Mouse (Mus musculus): ENCODE measurements around the gene Kyat1. TPM values are rescaled to one million over a fixed set of nuclear protein-coding genes. Genes with fewer than 3 reads are reported as not detected.

The Kyat1 gene
- total and polyA plus RNA-seq, 2 experiments from 2014 or later = 14.7 to 22.6 TPM

DNA sequence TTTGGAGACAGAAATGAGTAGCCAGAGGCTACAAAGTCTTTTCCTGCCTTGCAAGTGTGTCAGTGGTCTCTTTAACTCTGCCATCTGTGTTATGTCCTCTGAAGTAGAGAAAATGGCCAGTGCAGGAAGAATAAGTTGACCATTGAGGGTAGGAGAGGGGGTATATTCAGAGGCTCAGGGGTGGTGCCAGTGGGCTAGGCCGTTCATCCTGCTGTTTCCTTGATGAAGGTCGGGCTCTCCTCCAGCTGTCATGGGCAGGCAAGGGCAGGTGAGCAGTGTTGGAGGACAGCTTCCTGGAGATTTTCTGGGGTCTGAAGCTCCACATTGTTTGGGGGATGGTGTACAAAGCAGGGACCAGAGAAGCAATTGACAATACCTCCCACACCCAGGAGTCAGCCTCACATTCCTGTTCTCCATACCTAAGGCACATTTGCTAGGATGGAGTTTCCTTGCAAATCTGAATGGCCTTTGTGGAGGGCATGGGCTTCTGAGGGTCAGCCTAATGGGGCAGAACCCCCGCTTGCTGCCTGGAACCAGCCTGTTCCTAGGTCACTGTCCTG, 33.3 kb upstream of the Kyat1 start:
- H3K27me3 ChIP-seq (ENCODE audit: insufficient read depth, low read length) = no peaks in the 10 kb centered on the region
- H3K4me2 ChIP-seq (ENCODE audit: low read depth) = peak overlapping the region; percentile 85
- H3K36me3 ChIP-seq (ENCODE audit: insufficient read depth) = peaks cover 38% of the 10 kb centered on the region
- H3K9me3 ChIP-seq (ENCODE audit: low read length) = no peaks in the 10 kb centered on the region
- peak overlapping the region; percentile 73 for H3K9ac ChIP-seq
- no peak for TF ChIP-seq CTCF (IDR thresholded peaks at IDR 0.05; ENCODE audit: low read depth)
- peak overlapping the region; percentile 96; the same call in 1 of the 2 replicates for H3K4me3 ChIP-seq (ENCODE audit: low read depth, low read length)
- ATAC-seq (no peak), DNase-seq (no peak)
- peaks cover 13% of the 10 kb centered on the region for H3K4me1 ChIP-seq (ENCODE audit: insufficient read depth)
- 79% methylated on average over 3 of the region's 3 CpGs for WGBS
- no peak overlapping the region for H3K27ac ChIP-seq (ENCODE audit: low read depth, low read length)

DNA sequence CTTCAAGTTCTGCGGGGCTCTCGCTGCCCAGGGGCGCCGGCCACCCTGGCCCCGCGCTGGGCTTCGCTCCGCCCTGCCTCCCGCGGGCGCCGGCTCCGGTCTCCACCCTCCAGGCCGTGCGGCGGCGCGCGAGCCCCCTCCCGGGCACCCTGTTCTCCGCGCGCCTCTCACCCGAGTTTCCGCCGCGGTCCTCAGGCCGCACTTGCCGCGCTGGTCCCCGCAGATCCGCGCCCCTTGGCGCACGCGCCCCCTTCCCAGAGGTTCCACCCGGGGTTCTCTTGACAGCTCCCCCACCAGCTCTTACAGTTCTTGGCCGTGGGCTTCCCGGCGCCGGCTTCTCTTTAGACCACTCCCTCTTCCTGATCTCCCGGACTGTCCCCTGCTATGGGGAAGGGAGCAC, 32.2 kb upstream of the Kyat1 start:
- WGBS = under 1% methylated on average over 40 of the region's 42 CpGs
- Histone ChIP-seq H3K4me3 (ENCODE audit: low read depth, low read length) (peak overlapping the region; percentile 96), H3K4me1 (ENCODE audit: insufficient read depth) (peaks cover 13% of the 10 kb centered on the region), H3K36me3 (ENCODE audit: insufficient read depth) (peaks cover 27% of the 10 kb centered on the region), H3K9me3 (ENCODE audit: low read length) (no peaks in the 10 kb centered on the region), H3K4me2 (ENCODE audit: low read depth) (peak overlapping the region; percentile 85), H3K9ac (peak overlapping the region; percentile 73), H3K27ac (ENCODE audit: low read depth, low read length) (peak overlapping the region; percentile 84), H3K27me3 (ENCODE audit: insufficient read depth, low read length) (no peaks in the 10 kb centered on the region)
- peak; percentile 69 for DNase-seq
- TF ChIP-seq CTCF (IDR thresholded peaks at IDR 0.05; ENCODE audit: low read depth) = no peak
- peak; percentile 82 for ATAC-seq

DNA sequence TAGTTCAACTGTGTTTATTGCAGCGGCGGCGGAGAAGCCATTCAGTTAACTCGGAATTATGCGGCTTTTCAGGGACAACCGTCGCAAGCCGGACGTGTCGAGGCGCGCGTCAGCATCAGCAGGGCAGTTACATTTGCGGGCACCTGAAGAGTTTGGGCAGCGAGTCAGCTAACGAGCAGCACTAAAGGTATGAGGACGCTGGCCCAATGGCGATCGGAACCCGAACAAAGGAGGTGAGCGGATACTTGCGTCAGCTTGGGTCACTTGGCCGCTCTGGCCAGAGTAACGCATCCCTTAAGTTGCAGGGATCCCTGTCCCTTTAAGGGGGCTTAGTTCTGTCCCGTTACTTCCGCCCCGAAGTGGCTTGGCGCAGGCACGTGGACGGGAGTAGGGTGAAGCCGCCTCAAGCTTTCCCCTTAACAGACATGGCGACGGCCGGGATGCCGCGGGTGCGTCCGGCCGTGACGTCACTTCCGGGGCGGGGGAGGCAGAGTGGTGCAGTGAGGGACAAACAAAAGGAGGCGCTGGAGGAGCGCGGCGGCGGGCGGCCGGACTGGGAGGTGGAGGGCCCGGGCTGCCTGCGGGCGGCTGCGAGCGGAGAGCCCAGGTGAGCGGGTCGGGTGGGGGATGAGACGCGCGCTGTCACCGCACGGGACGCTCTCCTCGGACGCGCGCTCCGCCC, 31.7 kb upstream of the Kyat1 start, which contains the start of gene Lrrc8a:
Gene Lrrc8a, plus strand, starts transcription at position 517 of the 682 bp plus-strand sequence.
- Histone ChIP-seq H3K4me1 (ENCODE audit: insufficient read depth) (peaks cover 13% of the 10 kb centered on the region), H3K4me2 (ENCODE audit: low read depth) (peak within 1 kb of the TSS; percentile 85), H3K9ac (peak within 1 kb of the TSS; percentile 73), H3K27ac (ENCODE audit: low read depth, low read length) (peak within 1 kb of the TSS; percentile 84), H3K4me3 (ENCODE audit: low read depth, low read length) (peak within 1 kb of the TSS; percentile 96), H3K36me3 (ENCODE audit: insufficient read depth) (peaks cover 23% of the 10 kb centered on the region), H3K27me3 (ENCODE audit: insufficient read depth, low read length) (no peaks in the 10 kb centered on the region), H3K9me3 (ENCODE audit: low read length) (no peaks in the 10 kb centered on the region)
- peak; percentile 57 for TF ChIP-seq CTCF (IDR thresholded peaks at IDR 0.05; ENCODE audit: low read depth)
- WGBS = 2% methylated on average over 67 of the region's 67 CpGs
- ATAC-seq (peak; percentile 98), DNase-seq (peak; percentile 99)

DNA sequence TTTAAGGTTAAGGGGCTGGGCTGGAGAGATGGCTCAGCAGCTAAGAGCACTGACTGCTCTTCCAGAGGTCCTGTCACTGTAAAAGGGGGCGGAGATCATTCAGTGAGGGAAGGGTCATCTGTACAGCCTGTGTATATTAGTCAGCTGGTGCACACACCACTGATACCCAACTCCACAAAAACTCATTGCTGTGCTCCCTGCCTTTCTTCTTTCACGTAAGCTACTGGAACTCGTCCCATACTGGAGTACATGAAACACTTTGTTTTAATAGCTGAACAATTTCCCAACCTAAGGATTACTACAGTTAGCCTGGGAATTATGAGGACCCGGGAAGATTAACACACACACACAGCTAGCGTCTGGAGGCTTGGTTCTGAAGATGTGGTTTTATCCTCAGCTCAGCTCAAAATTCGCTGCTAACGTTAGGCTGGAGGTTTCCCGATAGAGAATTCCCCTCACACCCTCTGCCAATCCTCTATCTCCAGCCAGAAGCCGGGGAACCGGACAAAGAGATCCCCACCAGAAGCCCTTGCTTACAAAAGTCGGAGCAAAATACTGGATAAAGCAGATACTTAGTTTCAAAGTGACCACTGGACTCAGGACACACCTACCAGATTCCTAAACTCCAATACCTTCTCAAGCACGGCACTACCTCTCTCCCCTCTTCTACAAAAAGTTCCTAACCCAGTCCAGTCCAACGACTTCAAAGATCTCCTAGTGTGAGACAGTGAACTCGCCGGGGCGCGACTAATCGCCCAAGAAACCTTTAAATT, 31.0 kb upstream of the Kyat1 start:
- Histone ChIP-seq H3K4me3 (ENCODE audit: low read depth, low read length) (peak overlapping the region; percentile 96), H3K9me3 (ENCODE audit: low read length) (no peaks in the 10 kb centered on the region), H3K27me3 (ENCODE audit: insufficient read depth, low read length) (no peaks in the 10 kb centered on the region), H3K4me2 (ENCODE audit: low read depth) (peak overlapping the region; percentile 85), H3K4me1 (ENCODE audit: insufficient read depth) (peaks cover 13% of the 10 kb centered on the region), H3K9ac (peak overlapping the region; percentile 73), H3K36me3 (ENCODE audit: insufficient read depth) (peaks cover 16% of the 10 kb centered on the region), H3K27ac (ENCODE audit: low read depth, low read length) (peak overlapping the region; percentile 64)
- WGBS = 3% methylated on average over 18 of the region's 18 CpGs
- DNase-seq (no peak), ATAC-seq (no peak)
- no peak for TF ChIP-seq CTCF (IDR thresholded peaks at IDR 0.05; ENCODE audit: low read depth)

DNA sequence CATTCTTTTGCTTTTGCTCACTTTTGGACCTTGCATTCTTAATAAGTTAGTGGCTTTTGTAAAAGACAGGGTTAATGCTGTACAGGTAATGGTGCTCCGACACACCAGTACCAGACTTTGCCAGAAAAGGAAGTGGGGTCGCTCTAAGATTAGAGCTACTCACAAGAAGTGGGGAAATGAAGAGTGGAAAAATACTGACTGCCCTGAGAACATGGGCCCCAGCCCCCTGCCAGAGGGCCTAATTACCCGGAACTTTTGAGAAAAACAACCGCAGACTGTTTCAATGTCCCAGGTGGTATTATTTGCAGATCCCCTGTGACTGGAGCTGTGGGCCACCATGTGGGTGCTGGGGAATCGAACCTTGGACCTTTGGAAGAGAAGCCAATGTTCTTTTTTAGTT, 29.9 kb upstream of the Kyat1 start:
- H3K4me2 ChIP-seq (ENCODE audit: low read depth) = no peak overlapping the region
- no peak overlapping the region for H3K4me3 ChIP-seq (ENCODE audit: low read depth, low read length)
- peaks cover 5% of the 10 kb centered on the region for H3K36me3 ChIP-seq (ENCODE audit: insufficient read depth)
- H3K9me3 ChIP-seq (ENCODE audit: low read length) = no peaks in the 10 kb centered on the region
- H3K9ac ChIP-seq = no peak overlapping the region
- no peak overlapping the region for H3K27ac ChIP-seq (ENCODE audit: low read depth, low read length)
- DNase-seq (no peak), ATAC-seq (no peak)
- no peaks in the 10 kb centered on the region for H3K27me3 ChIP-seq (ENCODE audit: insufficient read depth, low read length)
- no peak for TF ChIP-seq CTCF (IDR thresholded peaks at IDR 0.05; ENCODE audit: low read depth)
- H3K4me1 ChIP-seq (ENCODE audit: insufficient read depth) = peaks cover 13% of the 10 kb centered on the region
- 81% methylated on average over 5 of the region's 5 CpGs for WGBS

DNA sequence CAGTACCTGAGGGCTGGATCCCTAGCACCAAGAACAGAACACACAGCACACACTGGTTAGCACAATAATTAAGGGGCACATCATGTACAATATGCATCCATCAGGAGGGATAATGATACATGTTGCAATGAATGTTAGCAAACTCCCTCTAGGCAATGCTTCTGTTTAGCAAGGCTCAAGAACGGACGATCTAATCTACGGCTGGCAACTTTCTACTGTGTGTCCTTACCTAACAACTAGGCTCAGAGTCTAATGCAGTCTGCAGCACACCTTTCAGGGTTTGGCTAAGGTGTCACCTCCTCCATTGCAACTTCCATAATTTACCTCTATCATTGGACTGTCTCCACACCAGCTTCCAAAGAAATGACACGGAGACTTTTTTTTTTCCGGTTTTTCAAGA, 10.6 kb upstream of the Kyat1 start:
- H3K9me3 ChIP-seq (ENCODE audit: low read length) = no peaks in the 10 kb centered on the region
- WGBS = 96% methylated on average over 5 of the region's 5 CpGs
- TF ChIP-seq CTCF (IDR thresholded peaks at IDR 0.05; ENCODE audit: low read depth) = no peak

DNA sequence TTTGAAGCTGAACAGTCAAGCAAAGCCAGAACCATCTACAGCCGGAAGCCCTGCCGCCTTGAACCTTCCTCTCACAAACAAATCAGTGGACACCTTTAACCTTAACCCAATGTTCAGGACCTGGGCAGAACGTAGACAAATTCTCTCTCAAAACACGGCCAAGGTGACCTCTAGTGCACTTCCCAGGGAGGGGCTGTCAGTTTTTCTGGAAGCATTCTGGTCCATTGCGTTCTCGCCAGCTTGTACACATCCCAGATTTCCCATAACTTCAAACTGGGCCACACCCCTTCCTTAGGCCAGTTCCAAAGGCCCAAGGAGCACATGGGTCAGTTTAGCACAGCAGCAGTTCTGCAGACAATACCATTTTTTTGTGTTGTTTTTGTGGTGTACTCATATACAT, 9.8 kb upstream of the Kyat1 start:
- H3K4me3 ChIP-seq (ENCODE audit: low read depth, low read length) = no peak overlapping the region
- ATAC-seq (no peak), DNase-seq (no peak)
- no peak for TF ChIP-seq CTCF (IDR thresholded peaks at IDR 0.05; ENCODE audit: low read depth)
- H3K4me1 ChIP-seq (ENCODE audit: insufficient read depth) = no peaks in the 10 kb centered on the region
- H3K36me3 ChIP-seq (ENCODE audit: insufficient read depth) = no peaks in the 10 kb centered on the region
- WGBS = 82% methylated on average over 6 of the region's 6 CpGs
- no peak overlapping the region for H3K4me2 ChIP-seq (ENCODE audit: low read depth)
- H3K9ac ChIP-seq = no peak overlapping the region
- no peak overlapping the region for H3K27ac ChIP-seq (ENCODE audit: low read depth, low read length)
- no peaks in the 10 kb centered on the region for H3K9me3 ChIP-seq (ENCODE audit: low read length)
- no peaks in the 10 kb centered on the region for H3K27me3 ChIP-seq (ENCODE audit: insufficient read depth, low read length)

More for the DNA sequence above, 10.6 kb upstream of the Kyat1 start:
- Histone ChIP-seq H3K27me3 (ENCODE audit: insufficient read depth, low read length) (no peaks in the 10 kb centered on the region), H3K36me3 (ENCODE audit: insufficient read depth) (no peaks in the 10 kb centered on the region), H3K4me3 (ENCODE audit: low read depth, low read length) (no peak overlapping the region), H3K9ac (no peak overlapping the region), H3K27ac (ENCODE audit: low read depth, low read length) (no peak overlapping the region), H3K4me1 (ENCODE audit: insufficient read depth) (no peaks in the 10 kb centered on the region), H3K4me2 (ENCODE audit: low read depth) (no peak overlapping the region)
- no peak for ATAC-seq
- DNase-seq = no peak

All from forebrain, postnatal 0 days (tissue).